Mouse (Mus musculus) urinary bladder, postnatal 36 days (tissue): Measurements from ENCODE around the gene Doc2g.

Source experiments
- DNase-seq, 2 experiments: peaks; one replicate each; pipeline ENCODE4 v3.0.0; 2022; ENCODE audit warnings: low spot score in 2 of 2, mixed read lengths in 1 of 2

The Doc2g gene

GRCm38 (mm10) chr19:3990804-3991203 lies 12.3 kb upstream of the Doc2g start:
- DNase-seq, result no peak

GRCm38 (mm10) chr19:3991562-3991961 lies 11.6 kb upstream of the Doc2g start:
- no peak for DNase-seq

- no peak for DNase-seq
Measured at GRCm38 (mm10) chr19:3991966-3992365, 11.1 kb upstream of the Doc2g start.

GRCm38 (mm10) chr19:3992416-3992815 lies 10.7 kb upstream of the Doc2g start, which contains the start of gene Tbx10:
Tbx10 (plus strand) TSS chr19:3992752.
- no peak for DNase-seq

- no peak for DNase-seq
Measured at GRCm38 (mm10) chr19:3994932-3995331, 8.2 kb upstream of the Doc2g start.

- no peak for DNase-seq
Measured at GRCm38 (mm10) chr19:3995505-3995904, 7.6 kb upstream of the Doc2g start.

GRCm38 (mm10) chr19:3996106-3996505 lies 7.0 kb upstream of the Doc2g start:
- DNase-seq, result no peak

- no peak for DNase-seq
Measured at GRCm38 (mm10) chr19:3996747-3997146, 6.4 kb upstream of the Doc2g start.

GRCm38 (mm10) chr19:3997231-3997630 lies 5.9 kb upstream of the Doc2g start:
- no peak for DNase-seq

GRCm38 (mm10) chr19:3998335-3998734 lies 4.8 kb upstream of the Doc2g start:
- DNase-seq, result no peak

GRCm38 (mm10) chr19:3999121-3999730 lies 3.9 kb upstream of the Doc2g start:
- DNase-seq, result no peak

GRCm38 (mm10) chr19:4000119-4000900 lies 2.8 kb upstream of the Doc2g start, which contains the start of the genes Nudt8 and Gm49405:
Nudt8 (plus strand) TSS chr19:4000580.
Gm49405 (plus strand) TSS chr19:4000626.
- DNase-seq, result peak; percentile 95 to 97

- no peak for DNase-seq
Measured at GRCm38 (mm10) chr19:4000949-4001525, 2.1 kb upstream of the Doc2g start.

- no peak for DNase-seq
Measured at GRCm38 (mm10) chr19:4001752-4002151, 1.4 kb upstream of the Doc2g start.

GRCm38 (mm10) chr19:4003641-4004040 lies 528 bp downstream of the Doc2g start:
- no peak for DNase-seq

- no peak for DNase-seq
Measured at GRCm38 (mm10) chr19:4004331-4004730, 1.2 kb downstream of the Doc2g start.

- DNase-seq, result no peak
Measured at GRCm38 (mm10) chr19:4005091-4005490, 2.0 kb downstream of the Doc2g start.

- DNase-seq, result no peak
Measured at GRCm38 (mm10) chr19:4005971-4006370, 2.9 kb downstream of the Doc2g start.

GRCm38 (mm10) chr19:4011086-4011485 lies 8.0 kb downstream of the Doc2g start:
- no peak for DNase-seq

- peak; percentile 93 to 97 for DNase-seq
Measured at GRCm38 (mm10) chr19:4012432-4013022, 9.4 kb downstream of the Doc2g start, which contains the start of gene Ndufv1. Ndufv1 (minus strand) TSS chr19:4012806.

GRCm38 (mm10) chr19:4013066-4013465 lies 10.0 kb downstream of the Doc2g start:
- no peak for DNase-seq

- DNase-seq, result no peak
Measured at GRCm38 (mm10) chr19:4014802-4015201, 11.7 kb downstream of the Doc2g start.
